Mouse (Mus musculus) midbrain, embryonic 10.5 days (tissue): ENCODE measurements around the gene Man2b2. TPM values are rescaled to one million over a fixed set of nuclear protein-coding genes. Genes with fewer than 3 reads are reported as not detected.

Experiments
- DNase-seq: peaks from one replicate; pipeline ENCODE4 v3.0.0-alpha.2; 2017; ENCODE audit warnings: low spot score
- H3K27ac ChIP-seq: fragments of 300-500 bp; sonication (generic); replicated peaks from 2 replicates; pipeline ENCODE4 v1.5.1; 2016; ENCODE audit warnings: mild to moderate bottlenecking
- H3K27me3 ChIP-seq: fragments of 300-500 bp; sonication (generic); 2 replicates; pipeline ENCODE4 v1.6.1; 2016; ENCODE audit warnings: low read depth, mild to moderate bottlenecking; ENCODE audit not compliant: poor library complexity, severe bottlenecking
- H3K36me3 ChIP-seq: fragments of 300-500 bp; sonication (generic); 2 replicates; pipeline ENCODE4 v1.6.1; 2016; ENCODE audit warnings: mild to moderate bottlenecking, moderate library complexity
- H3K4me1 ChIP-seq: fragments of 300-500 bp; sonication (generic); 2 replicates; pipeline ENCODE4 v1.6.1; 2016
- H3K4me3 ChIP-seq: fragments of 300-500 bp; sonication (generic); 2 replicates; pipeline ENCODE4 v1.5.1; 2016; ENCODE audit warnings: mild to moderate bottlenecking, moderate library complexity
- H3K9me3 ChIP-seq: fragments of 300-500 bp; sonication (generic); replicated peaks from 2 replicates; pipeline ENCODE4 v1.6.1; 2016; ENCODE audit warnings: mild to moderate bottlenecking
- WGBS: fragments of 180-500 bp; shearing (Covaris S2); methylation state at CpG from one replicate; pipeline ENCODE4 v1.1.7; 2016; 5-methylcytosine and 5-hydroxymethylcytosine counted together
- polyA plus RNA-seq: library from polyadenylated mRNA; unstranded; fragments of >200 nt; fragmentation: Nextera tagmentation; extraction: Ambion mirVana; gene quantifications from 2 replicates; pipeline ENCODE4 v1.2.1, GENCODE M21; 2016

Man2b2 gene
- polyA plus RNA-seq, 1 experiment from 2014 or later = 15.4 TPM

GRCm38 (mm10) chr5:36779512-36779911, 50.9 kb downstream of the Man2b2 start:
- Histone ChIP-seq H3K4me1 (peaks cover 11% of the 10 kb centered on the region), H3K27me3 (no peaks in the 10 kb centered on the region), H3K4me3 (no peak overlapping the region), H3K36me3 (no peaks in the 10 kb centered on the region), H3K9me3 (peaks cover 18% of the 10 kb centered on the region; the same call in 1 of the 2 replicates), H3K27ac (no peak overlapping the region)
- WGBS = 87% methylated on average over 2 of the region's 2 CpGs
- DNase-seq = no peak

DNA sequence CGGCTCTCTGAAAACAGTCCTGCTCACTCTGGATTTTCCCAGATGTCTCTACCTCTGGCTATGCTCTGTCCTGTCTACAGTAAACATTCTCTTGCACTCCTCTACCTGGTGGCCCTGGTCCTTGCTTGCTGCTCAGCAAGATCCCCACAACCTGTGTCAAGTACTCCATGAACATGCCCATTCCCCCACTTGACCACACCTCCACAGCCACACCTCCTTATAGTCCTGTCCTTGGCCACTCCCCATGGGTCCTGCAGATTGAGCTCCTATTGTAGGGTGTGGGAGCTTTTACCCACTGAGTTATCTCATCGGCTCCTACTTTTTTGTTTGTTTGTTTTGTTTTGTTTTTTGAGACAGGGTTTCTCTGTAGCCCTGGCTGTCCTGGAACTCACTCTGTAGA, 51.6 kb downstream of the Man2b2 start:
- H3K27me3 ChIP-seq = no peaks in the 10 kb centered on the region
- peaks cover 11% of the 10 kb centered on the region for H3K4me1 ChIP-seq
- WGBS = 91% methylated on average over 1 of the region's 2 CpGs
- no peak overlapping the region for H3K4me3 ChIP-seq
- no peak for DNase-seq
- no peaks in the 10 kb centered on the region for H3K36me3 ChIP-seq
- peaks cover 13% of the 10 kb centered on the region; the same call in 1 of the 2 replicates for H3K9me3 ChIP-seq
- no peak overlapping the region for H3K27ac ChIP-seq

- Histone ChIP-seq H3K4me3 (no peak overlapping the region), H3K9me3 (peaks cover 13% of the 10 kb centered on the region; the same call in 1 of the 2 replicates), H3K27ac (no peak overlapping the region), H3K27me3 (no peaks in the 10 kb centered on the region), H3K4me1 (peaks cover 11% of the 10 kb centered on the region), H3K36me3 (no peaks in the 10 kb centered on the region)
- no peak for DNase-seq
- WGBS = 3% methylated on average over 2 of the region's 2 CpGs
Observed at GRCm38 (mm10) chr5:36777186-36777585, 53.3 kb downstream of the Man2b2 start.

- Histone ChIP-seq H3K4me3 (no peak overlapping the region), H3K27ac (peak overlapping the region; percentile 39; the same call in 1 of the 2 replicates), H3K27me3 (no peaks in the 10 kb centered on the region), H3K4me1 (peaks cover 11% of the 10 kb centered on the region), H3K9me3 (peaks cover 13% of the 10 kb centered on the region; the same call in 1 of the 2 replicates), H3K36me3 (no peaks in the 10 kb centered on the region)
- no peak for DNase-seq
- 29% methylated on average over 9 of the region's 9 CpGs for WGBS
Observed at GRCm38 (mm10) chr5:36776021-36776575, 54.4 kb downstream of the Man2b2 start.

DNA sequence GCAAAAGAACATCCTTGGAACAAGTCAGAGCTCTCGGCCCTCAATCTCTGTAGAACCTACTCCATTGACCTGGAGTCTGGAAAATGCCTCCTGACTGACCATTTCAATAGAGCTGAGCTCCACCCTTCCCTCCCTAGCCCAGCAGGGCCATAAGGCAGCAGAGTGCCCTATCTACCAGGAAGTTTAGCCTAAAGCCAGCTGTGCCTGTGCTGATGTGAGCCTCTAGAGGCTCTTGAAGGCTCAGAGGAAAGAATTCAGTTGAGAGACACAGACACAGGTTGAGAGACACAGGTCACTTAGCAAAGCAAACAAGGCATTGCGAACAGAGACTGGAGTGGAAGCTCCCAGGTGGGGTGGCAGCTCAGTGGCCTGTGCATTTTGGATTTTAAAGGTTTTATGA, 55.1 kb downstream of the Man2b2 start:
- no peaks in the 10 kb centered on the region for H3K36me3 ChIP-seq
- no peak overlapping the region for H3K4me3 ChIP-seq
- H3K9me3 ChIP-seq = peaks cover 8% of the 10 kb centered on the region; the same call in 1 of the 2 replicates
- WGBS = 87% methylated on average over 2 of the region's 2 CpGs
- no peaks in the 10 kb centered on the region for H3K27me3 ChIP-seq
- H3K27ac ChIP-seq = no peak overlapping the region
- no peak for DNase-seq
- H3K4me1 ChIP-seq = peaks cover 11% of the 10 kb centered on the region

GRCm38 (mm10) chr5:36772586-36772985, 57.9 kb downstream of the Man2b2 start:
- no peak for DNase-seq
- Histone ChIP-seq H3K36me3 (no peaks in the 10 kb centered on the region), H3K27me3 (no peaks in the 10 kb centered on the region), H3K4me1 (peaks cover 17% of the 10 kb centered on the region), H3K4me3 (no peak overlapping the region), H3K27ac (0 out of 2 replicates have a peak overlapping the region, but pooled peaks have one; percentile 33), H3K9me3 (no peaks in the 10 kb centered on the region)
- 88% methylated on average over 5 of the region's 5 CpGs for WGBS

DNA sequence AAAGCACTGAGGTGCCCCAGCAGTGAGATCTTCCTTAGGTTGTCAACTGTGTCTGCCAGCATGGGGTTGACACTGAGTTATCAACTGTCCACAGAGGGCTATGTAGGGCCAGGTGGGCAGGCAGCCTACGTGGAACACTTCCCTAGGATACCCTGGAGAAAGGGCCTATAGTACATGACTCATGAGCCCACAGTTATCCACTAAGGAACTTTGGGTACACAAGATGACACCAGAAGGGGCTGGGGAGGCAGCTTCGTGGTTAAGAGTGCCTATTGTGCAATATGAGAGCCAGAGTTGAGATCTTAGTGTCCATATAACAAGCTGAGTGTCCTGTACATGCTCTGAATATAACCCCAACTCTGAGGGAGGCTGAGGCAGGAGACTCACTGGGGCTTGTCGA, 60.9 kb downstream of the Man2b2 start:
- H3K27me3 ChIP-seq = no peaks in the 10 kb centered on the region
- no peak for DNase-seq
- H3K9me3 ChIP-seq = no peaks in the 10 kb centered on the region
- H3K36me3 ChIP-seq = no peaks in the 10 kb centered on the region
- no peak overlapping the region for H3K4me3 ChIP-seq
- no peak overlapping the region for H3K27ac ChIP-seq
- H3K4me1 ChIP-seq = peaks cover 20% of the 10 kb centered on the region
- WGBS = 71% methylated on average over 3 of the region's 3 CpGs

GRCm38 (mm10) chr5:36766958-36767703, 63.3 kb downstream of the Man2b2 start:
- Histone ChIP-seq H3K36me3 (no peaks in the 10 kb centered on the region), H3K4me3 (0 out of 2 replicates have a peak overlapping the region, but pooled peaks have one; percentile 12), H3K27me3 (no peaks in the 10 kb centered on the region), H3K4me1 (peaks cover 28% of the 10 kb centered on the region), H3K9me3 (no peaks in the 10 kb centered on the region), H3K27ac (peak overlapping the region; percentile 78)
- WGBS = 37% methylated on average over 10 of the region's 10 CpGs
- DNase-seq = peak; percentile 50

GRCm38 (mm10) chr5:36759848-36760247, 70.6 kb downstream of the Man2b2 start:
- 69% methylated on average over 4 of the region's 4 CpGs for WGBS
- no peak overlapping the region for H3K27ac ChIP-seq
- H3K27me3 ChIP-seq = no peaks in the 10 kb centered on the region
- no peaks in the 10 kb centered on the region for H3K9me3 ChIP-seq
- H3K4me3 ChIP-seq = no peak overlapping the region
- no peak for DNase-seq
- H3K4me1 ChIP-seq = peaks cover 8% of the 10 kb centered on the region; the same call in 1 of the 2 replicates
- no peaks in the 10 kb centered on the region for H3K36me3 ChIP-seq

- Histone ChIP-seq H3K4me1 (no peaks in the 10 kb centered on the region), H3K4me3 (no peak overlapping the region), H3K36me3 (no peaks in the 10 kb centered on the region), H3K27ac (no peak overlapping the region), H3K27me3 (no peaks in the 10 kb centered on the region), H3K9me3 (no peaks in the 10 kb centered on the region)
- DNase-seq = no peak
- WGBS = 67% methylated on average over 5 of the region's 5 CpGs
Observed at GRCm38 (mm10) chr5:36757033-36757432, 73.4 kb downstream of the Man2b2 start.

Other genes starting within 250 kb of the Man2b2 start
- 35.2 and 41.2 TPM in 2 replicates for gene Tbc1d14, start 237.4 kb downstream of the Man2b2 start, polyA plus RNA-seq
- 23.7 and 29.3 TPM in 2 replicates for gene D5Ertd579e, start 134.6 kb downstream of the Man2b2 start, polyA plus RNA-seq
- gene Bloc1s4, start 82.0 kb downstream of the Man2b2 start, polyA plus RNA-seq = 21.1 and 23.5 TPM in 2 replicates
- gene Mrfap1, start 33.9 kb downstream of the Man2b2 start, polyA plus RNA-seq = 443 and 463 TPM in 2 replicates
- 0.48 and 0.83 TPM in 2 replicates for gene Ppp2r2c, start 37.9 kb upstream of the Man2b2 start, polyA plus RNA-seq
- gene Wfs1, start 158.6 kb upstream of the Man2b2 start, polyA plus RNA-seq = 8.9 and 9.9 TPM in 2 replicates